Mouse (Mus musculus): ENCODE measurements around the gene Fbxo17.

Gene Fbxo17

DNA sequence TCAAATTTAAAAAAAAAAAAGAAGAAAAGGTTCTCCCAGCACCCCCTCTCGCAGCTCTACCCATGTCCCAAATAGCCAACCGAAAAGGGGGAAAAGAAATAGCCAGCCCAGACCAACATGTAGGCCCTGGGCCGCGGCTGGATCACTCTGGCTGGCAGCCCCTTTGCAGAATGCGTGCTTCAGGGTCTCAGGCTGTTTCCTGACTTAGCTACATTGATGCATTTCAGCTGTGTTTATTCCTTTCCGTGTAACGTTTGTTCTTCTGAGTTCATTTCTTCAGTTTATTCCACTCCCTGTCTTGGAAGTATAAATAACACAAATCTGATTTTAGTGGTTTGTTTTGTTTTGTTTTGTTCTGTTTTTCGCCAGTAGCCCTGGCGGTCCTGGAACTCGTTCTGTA, 1.1 kb downstream of the Fbxo17 start:
- DNase-seq (ENCODE audit: low spot score in 2 of 2): no peak

DNA sequence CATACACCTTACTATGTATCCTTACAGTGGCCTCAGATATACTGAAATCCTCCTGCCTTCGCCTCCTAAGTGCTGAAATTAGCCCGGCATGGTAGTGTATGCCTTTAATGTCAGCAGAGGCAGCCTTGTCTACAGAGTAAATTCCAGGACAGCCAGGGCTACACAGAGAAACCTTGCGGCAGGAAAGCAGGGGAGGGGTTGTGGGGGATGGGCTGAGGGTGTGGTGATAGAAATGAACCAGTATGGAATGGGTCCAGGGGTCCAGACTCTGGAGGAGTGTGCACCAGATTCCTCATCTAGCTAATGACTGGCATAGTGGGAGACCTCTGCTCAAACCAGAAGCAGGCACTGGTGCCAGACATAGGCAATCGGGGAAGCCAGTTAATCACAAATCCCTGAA, 2.6 kb downstream of the Fbxo17 start:
- DNase-seq (ENCODE audit: low spot score in 2 of 2): no peak

DNA sequence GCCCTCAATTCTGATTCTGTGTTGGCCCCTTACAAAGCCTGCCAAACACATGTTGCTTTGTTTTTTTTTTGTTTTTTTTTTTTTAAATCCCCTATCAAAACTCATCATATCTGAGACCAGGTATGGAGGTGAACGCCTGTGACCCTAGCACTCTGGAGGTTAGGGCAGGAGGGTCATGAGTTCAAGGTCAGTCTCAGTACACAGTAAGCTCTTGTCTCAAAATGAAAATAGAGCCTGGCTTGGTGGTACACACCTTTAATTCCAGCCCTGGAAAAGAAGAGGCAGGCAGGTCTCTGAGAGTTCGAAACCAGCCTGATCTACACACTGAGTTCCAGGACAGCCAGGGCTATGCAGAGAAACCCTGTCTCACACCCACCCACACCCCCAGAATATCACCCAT, 3.0 kb downstream of the Fbxo17 start:
- DNase-seq (ENCODE audit: low spot score in 2 of 2): no peak

DNA sequence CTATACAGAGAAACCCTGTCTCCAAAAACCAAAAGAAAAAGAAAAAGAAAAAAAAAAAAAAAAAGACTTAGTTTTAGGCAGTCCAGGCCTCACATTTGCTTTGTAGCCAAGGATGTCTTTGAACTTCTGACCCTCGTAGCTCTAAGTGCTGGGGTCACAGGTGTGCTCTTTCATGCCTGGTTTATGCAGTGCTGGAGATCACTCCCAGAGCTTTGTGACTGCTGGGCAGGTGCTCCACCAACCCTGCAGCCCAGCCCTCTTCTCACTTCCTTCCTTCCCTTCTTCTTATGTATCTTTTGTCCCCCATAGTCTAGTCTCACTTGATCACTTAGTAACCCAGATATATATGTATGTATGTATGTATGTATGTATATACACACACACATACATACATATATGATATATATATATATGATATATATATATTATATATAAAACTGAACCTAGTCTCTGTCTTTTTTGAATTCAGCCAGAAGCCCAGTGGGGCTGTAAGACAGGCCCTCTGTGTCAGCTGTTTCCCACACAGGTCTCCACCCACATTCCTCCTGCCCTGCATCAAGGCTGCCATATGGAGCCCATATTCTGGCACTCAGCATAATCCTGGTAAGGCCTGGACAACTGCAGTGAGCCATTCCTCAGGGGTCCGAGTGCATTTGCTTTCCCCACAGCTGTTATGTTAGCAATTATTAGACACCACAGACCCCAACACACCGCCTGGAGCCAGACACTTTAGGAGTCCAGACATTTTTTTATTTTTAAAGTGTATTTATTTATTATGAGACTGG, 4.3 kb downstream of the Fbxo17 start:
- DNase-seq (ENCODE audit: low spot score in 2 of 2): no peak

DNA sequence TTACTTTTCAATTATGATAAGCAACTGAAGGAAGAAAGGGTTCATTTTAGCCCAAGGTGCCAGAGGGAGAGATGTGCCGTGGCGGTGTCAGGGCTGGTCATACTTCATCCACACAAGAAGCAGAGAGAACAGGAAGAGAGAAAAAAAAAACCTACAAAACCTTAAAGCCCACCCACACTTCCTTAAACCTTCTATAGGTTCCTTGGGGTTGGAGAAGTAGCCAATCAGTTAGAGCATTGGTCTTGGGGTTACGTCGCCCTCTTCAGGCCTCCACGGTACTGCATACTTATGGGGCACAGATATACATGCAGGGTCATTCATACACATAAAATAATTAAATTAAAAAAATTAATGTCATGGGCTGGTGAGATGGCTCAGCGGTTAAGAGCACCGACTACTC, 5.5 kb downstream of the Fbxo17 start:
- no peak for DNase-seq (ENCODE audit: low spot score in 2 of 2)

DNA sequence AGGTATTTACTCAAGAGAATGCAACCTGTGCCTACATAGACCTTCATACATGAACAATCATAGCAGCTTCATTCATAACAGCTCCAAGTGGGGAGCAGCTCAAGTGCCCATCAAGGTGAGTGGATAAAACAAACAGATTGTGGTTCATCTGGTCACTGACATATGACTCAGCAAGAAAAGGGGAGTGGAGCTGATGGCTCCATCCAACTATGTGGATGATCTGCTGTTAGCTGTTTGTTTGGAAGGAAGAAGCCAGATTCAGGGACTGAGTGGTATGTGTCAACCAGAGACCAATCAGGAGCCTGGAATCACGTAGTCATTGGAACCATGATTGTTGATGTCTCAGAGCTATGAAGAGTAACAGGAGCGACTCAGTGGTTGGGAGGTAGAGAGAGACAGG, 8.0 kb downstream of the Fbxo17 start:
- no peak for DNase-seq (ENCODE audit: low spot score in 2 of 2)

DNA sequence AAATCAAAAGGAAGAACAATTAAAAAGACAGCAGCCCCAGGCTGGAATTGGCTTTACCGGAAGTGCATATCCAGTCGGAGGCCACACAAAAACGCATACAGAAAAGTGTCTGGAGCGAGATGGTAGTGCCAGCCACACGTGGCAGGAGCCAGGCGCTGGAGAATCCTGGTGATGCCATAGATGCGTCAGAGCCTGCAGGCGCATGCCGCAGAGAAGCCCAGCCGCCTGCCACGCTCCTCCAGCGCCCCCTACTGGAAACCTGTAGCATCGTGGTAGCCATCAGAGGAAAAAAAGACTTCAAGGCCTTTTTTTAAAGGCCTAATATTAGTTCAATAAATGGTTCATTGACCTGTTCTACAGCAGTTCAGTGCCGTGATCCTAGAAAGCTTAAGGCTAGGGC, 10.0 kb downstream of the Fbxo17 start:
- peak; percentile 67 to 73 for DNase-seq (ENCODE audit: low spot score in 2 of 2)

DNA sequence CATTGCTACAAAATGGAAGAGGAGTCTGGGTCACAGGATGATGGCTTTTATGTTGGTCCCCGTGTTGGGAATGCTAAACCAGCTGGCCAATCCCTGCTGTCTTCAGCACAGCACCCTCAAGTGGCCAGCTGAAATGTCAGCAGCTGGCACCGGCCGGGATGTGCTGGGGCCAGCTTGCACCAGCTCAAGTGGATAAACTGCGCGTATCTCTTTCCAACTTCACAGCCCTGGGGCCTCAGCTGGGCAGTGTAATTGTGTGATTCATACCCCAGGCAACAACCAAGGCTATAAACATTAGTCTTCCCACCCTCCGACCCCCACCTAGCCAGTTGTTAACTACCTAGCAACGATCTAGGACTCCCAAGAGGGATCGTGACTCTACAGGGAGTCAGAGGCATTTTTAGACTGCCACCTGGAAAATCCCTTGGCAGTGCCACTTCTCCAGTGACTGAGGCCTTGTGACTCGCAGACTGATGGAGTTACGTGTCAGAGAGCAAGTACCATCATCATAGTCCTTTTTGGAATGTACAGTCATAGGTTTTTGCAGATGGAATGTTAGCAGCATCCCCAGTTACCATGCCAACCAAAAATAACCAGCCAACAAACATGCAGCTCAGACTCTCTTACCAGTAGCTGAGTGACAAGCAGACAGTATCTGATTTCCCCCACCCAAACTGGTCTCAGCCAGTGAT, 11.2 kb downstream of the Fbxo17 start:
- no peak for DNase-seq (ENCODE audit: low spot score in 2 of 2)

DNA sequence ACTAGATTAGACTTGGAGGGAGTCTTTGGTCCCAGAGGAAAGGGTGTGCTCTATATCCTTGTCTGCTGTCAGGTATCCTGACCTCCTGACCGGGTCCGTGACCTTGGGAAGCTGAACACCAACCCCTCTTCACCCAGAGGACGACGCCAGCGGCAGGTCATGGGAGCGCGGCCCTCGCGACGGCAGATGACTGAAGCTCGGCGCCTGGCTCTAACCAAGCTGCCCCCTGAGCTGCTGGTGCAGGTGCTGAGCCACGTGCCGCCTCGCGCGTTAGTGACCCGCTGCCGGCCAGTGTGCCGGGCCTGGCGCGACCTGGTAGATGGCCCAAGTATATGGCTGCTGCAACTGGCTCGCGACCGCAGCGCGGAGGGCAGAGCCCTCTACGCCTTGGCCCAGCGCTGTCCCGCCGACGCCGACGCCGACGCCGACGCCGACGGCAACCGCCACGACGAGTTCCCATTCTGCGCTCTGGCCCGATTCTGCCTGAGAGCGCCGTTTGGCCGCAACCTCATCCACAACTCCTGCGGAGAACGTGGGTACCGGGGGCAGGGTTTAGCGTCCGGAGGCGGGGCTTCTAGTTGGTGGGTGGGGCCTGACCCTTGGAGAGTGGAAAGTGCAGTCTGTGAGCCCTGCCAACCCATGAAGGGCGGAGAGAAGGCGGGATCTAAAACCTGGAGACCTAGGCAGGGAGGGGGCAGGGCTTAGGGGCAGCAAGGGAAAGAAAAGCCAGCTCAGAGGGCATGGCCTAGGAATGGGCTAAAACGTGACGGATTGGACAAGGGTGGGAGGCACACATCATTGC, 15.9 kb downstream of the Fbxo17 start:
- peak; percentile 33 to 55 for DNase-seq (ENCODE audit: low spot score in 2 of 2)

DNA sequence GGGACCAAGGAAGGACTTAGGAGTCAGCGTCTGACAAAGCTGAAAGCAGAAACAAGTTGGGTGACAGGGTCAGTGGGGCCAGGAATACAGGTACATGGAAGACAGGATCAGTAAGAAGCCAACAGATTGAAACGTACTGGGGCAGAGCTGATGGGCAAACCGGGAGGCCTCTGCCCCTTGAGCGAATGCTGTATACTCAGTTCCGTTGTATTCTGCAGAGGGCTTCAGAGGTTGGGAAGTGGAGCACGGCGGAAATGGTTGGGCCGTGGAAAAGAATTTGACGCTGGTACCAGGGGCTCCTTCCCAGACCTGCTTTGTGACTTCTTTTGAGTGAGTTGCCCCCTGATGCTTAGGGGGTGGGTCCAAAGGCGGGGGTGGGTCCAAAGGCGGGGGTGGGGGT, 16.6 kb downstream of the Fbxo17 start:
- no peak for DNase-seq (ENCODE audit: low spot score in 2 of 2)

- no peak for DNase-seq (ENCODE audit: low spot score in 2 of 2)
Measured at GRCm38 (mm10) chr7:28735701-28736100, 19.1 kb downstream of the Fbxo17 start.

DNA sequence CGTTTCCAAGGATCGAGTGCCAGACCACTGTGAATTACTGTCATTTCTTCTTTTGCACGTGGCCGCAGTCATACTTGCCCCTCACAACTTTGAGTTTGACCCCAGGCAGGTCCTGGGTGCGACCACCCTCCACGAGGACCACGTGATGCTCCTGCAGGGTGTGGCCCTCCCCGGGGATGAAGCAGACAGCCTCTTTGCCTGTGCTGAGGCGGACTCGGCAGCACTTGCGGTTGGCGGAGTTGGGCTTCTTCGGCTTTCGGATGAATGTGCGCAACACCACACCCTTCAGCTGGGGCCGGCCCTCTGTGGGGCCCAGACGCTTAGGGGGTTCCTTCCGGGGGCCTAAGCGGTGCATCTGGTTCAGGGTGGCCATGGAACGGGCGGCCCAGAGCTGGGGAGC, 23.2 kb downstream of the Fbxo17 start:
- no peak for DNase-seq (ENCODE audit: low spot score in 2 of 2)

DNA sequence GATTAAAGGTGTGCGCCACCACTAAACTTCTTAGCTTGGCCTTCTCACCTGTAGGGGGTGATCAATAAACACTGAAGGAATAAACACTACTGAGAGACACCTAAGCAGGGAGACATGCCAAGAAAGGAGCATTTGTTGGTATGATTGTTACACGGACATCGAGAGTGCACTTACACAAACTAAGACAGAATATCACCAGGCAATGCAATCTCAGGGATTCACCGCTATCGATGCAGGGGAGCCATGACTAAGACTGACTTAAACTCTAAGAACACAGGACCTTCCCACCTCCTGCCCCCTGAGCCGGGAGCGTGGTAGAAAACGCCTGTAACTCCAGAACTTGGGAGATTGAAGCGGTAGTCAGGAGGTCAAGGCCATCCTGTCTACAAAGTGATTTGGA, 24.3 kb downstream of the Fbxo17 start:
- no peak for DNase-seq (ENCODE audit: low spot score in 2 of 2)

GRCm38 (mm10) chr7:28741368-28741708, 24.7 kb downstream of the Fbxo17 start:
- DNase-seq (ENCODE audit: low spot score in 2 of 2): no peak

- DNase-seq (ENCODE audit: low spot score in 2 of 2): peak; percentile 96 to 97
Measured at GRCm38 (mm10) chr7:28741709-28742438, 25.3 kb downstream of the Fbxo17 start, which contains the start of the genes Mrps12 and Sars2. Gene Mrps12 (minus strand): TSS chr7:28741820. Gene Sars2 (plus strand): TSS chr7:28741992.

- DNase-seq (ENCODE audit: low spot score in 2 of 2): no peak
Measured at GRCm38 (mm10) chr7:28749935-28750334, 33.3 kb downstream of the Fbxo17 start.

- no peak for DNase-seq (ENCODE audit: low spot score in 2 of 2)
Measured at GRCm38 (mm10) chr7:28756079-28756478, 39.5 kb downstream of the Fbxo17 start, which contains the start of gene Ccer2. Gene Ccer2 (plus strand): TSS chr7:28756174.

DNA sequence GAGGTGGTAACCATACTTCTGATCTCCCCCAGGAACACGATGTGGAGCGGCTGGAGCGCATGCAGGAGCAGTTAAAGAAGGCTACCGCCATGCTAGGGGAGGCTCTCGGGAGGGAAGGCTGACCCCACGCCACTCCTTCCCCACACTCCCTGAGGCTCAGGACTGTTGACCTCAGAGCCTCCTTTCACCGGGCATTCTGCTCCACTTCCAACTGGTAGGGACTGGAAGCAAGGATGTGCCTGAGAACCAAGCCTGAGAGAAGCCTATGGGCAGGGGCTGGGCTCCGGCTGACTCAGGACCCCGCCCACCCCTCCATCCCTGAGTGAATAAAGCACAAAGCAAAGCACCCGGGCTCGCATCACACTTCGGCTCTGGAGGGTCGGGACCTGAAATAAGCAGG, 42.0 kb downstream of the Fbxo17 start:
- DNase-seq (ENCODE audit: low spot score in 2 of 2): no peak

DNA sequence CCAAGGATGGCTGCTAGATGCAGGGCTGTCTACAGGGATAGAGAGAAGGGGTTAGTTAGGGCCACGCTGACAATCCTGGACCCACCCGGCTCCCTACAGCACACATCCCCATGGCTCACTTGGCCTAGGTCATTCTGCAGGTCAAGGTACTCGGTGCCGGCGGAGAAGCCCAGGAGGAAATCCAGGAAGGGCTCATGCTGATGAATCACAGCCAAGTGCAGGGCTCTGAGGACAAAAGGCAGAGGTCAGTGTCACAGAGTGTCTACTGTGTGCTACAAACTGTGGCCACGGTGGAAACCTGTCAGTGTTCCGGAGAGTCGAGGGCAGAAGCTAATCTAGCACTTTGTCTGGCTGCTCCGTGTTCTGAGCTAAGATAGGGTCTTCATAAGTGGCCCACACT, 45.3 kb downstream of the Fbxo17 start:
- no peak for DNase-seq (ENCODE audit: low spot score in 2 of 2)

GRCm38 (mm10) chr7:28765211-28765610, 48.6 kb downstream of the Fbxo17 start:
- no peak for DNase-seq (ENCODE audit: low spot score in 2 of 2)

DNA sequence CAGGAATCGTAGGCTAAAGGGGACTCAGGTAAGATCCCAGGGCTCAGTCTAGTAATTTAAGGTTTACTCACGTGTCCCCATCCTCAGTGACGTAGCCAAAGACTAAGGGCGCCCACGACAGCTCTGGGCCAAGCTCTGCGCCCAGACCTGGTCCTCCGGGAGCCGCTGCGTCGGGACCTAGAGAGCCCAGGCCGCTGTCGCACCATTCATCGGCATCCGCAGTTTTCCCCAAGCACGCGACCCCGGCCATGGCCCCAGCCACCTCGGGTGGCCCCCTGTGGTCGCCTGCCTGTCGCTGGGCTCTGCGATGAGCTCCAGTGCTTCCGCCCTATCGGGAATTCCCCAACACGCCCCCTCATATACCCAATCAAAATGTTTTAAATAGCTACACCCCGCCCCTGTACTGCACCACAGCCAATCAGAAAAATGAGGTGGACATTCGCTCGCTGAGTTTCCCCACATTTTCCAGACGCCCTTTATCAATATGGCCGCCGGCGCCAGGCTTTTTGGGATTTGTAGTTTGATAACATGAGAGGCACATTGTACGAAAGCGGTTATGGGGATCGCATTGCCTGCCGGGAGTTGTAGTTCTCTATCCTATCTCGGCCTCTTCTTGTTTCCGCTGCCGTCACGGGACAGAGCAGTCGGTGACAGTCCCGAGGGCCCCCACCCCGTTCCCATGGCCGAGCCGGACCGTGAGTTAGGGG, 49.7 kb downstream of the Fbxo17 start, which contains the start of gene Sirt2:
Sirt2 (plus strand) TSS at position 563 of the 707 bp plus-strand sequence.
- DNase-seq (ENCODE audit: low spot score in 2 of 2): peak; percentile 98 to 99

All from natural killer cell, adult 2 months (primary cell).